Mouse (Mus musculus): ENCODE data around the gene Galnt6.
"Not testable (repeated sequence)": the region's sequence is repeated elsewhere in the genome, so short reads cannot be mapped to it uniquely, and the experiment has no call there.

Galnt6 gene

GRCm38 (mm10) chr15:100729281-100729985 lies at the start of gene Galnt6:
Galnt6 (minus strand) TSS chr15:100729376.
- no peak for DNase-seq (ENCODE audit: inconsistent ontology term)

GRCm38 (mm10) chr15:100777020-100778016 lies 48.1 kb upstream of the Galnt6 start:
- DNase-seq (ENCODE audit: inconsistent ontology term) = peak; percentile 90

GRCm38 (mm10) chr15:100776424-100776823 lies 47.2 kb upstream of the Galnt6 start:
- peak; percentile 50 for DNase-seq (ENCODE audit: inconsistent ontology term)

- DNase-seq (ENCODE audit: inconsistent ontology term) = peak; percentile 87
Observed at GRCm38 (mm10) chr15:100775189-100776166, 46.3 kb upstream of the Galnt6 start.

GRCm38 (mm10) chr15:100773859-100774258 lies 44.7 kb upstream of the Galnt6 start:
- DNase-seq (ENCODE audit: inconsistent ontology term) = not testable (repeated sequence)

GRCm38 (mm10) chr15:100772685-100773084 lies 43.5 kb upstream of the Galnt6 start:
- no peak for DNase-seq (ENCODE audit: inconsistent ontology term)

- DNase-seq (ENCODE audit: inconsistent ontology term) = no peak
Observed at GRCm38 (mm10) chr15:100770338-100770737, 41.2 kb upstream of the Galnt6 start.

GRCm38 (mm10) chr15:100769023-100769422 lies 39.8 kb upstream of the Galnt6 start:
- DNase-seq (ENCODE audit: inconsistent ontology term) = not testable (repeated sequence)

- DNase-seq (ENCODE audit: inconsistent ontology term) = no peak
Observed at GRCm38 (mm10) chr15:100767851-100768250, 38.7 kb upstream of the Galnt6 start.

GRCm38 (mm10) chr15:100766826-100767225 lies 37.6 kb upstream of the Galnt6 start:
- no peak for DNase-seq (ENCODE audit: inconsistent ontology term)

- no peak for DNase-seq (ENCODE audit: inconsistent ontology term)
Observed at GRCm38 (mm10) chr15:100764163-100764951, 35.2 kb upstream of the Galnt6 start.

GRCm38 (mm10) chr15:100762649-100763048 lies 33.5 kb upstream of the Galnt6 start:
- DNase-seq (ENCODE audit: inconsistent ontology term) = no peak

GRCm38 (mm10) chr15:100761419-100762185 lies 32.4 kb upstream of the Galnt6 start, which contains the start of gene Slc4a8:
Slc4a8 (plus strand) TSS chr15:100761747.
- DNase-seq (ENCODE audit: inconsistent ontology term) = peak; percentile 95

GRCm38 (mm10) chr15:100761036-100761418 lies 31.9 kb upstream of the Galnt6 start:
- no peak for DNase-seq (ENCODE audit: inconsistent ontology term)

- no peak for DNase-seq (ENCODE audit: inconsistent ontology term)
Observed at GRCm38 (mm10) chr15:100759286-100759685, 30.1 kb upstream of the Galnt6 start.

GRCm38 (mm10) chr15:100757527-100757978 lies 28.4 kb upstream of the Galnt6 start:
- peak; percentile 86 for DNase-seq (ENCODE audit: inconsistent ontology term)

- DNase-seq (ENCODE audit: inconsistent ontology term) = no peak
Observed at GRCm38 (mm10) chr15:100755881-100756624, 26.9 kb upstream of the Galnt6 start.

- DNase-seq (ENCODE audit: inconsistent ontology term) = no peak
Observed at GRCm38 (mm10) chr15:100755498-100755859, 26.3 kb upstream of the Galnt6 start.
